Mouse (Mus musculus) brain, embryonic 14.5 days (tissue): Measurements from ENCODE around the gene Lyzl6.

Source experiments
- CTCF ChIP-seq: fragments of 200-500 bp; IDR thresholded peaks from 2 replicates; pipeline ENCODE4 v1.5.1; 2012; ENCODE audit warnings: inconsistent platforms, mild to moderate bottlenecking, moderate library complexity, borderline replicate concordance; ENCODE audit not compliant: insufficient read depth, insufficient read length; ENCODE audit errors: extremely low read depth
- POLR2A ChIP-seq: fragments of 200-500 bp; IDR thresholded peaks from 2 replicates; pipeline ENCODE4 v1.6.1; 2012; ENCODE audit warnings: mild to moderate bottlenecking, inconsistent platforms, borderline replicate concordance; ENCODE audit not compliant: poor library complexity, insufficient read depth, insufficient read length, severe bottlenecking; ENCODE audit errors: extremely low read depth

DNA sequence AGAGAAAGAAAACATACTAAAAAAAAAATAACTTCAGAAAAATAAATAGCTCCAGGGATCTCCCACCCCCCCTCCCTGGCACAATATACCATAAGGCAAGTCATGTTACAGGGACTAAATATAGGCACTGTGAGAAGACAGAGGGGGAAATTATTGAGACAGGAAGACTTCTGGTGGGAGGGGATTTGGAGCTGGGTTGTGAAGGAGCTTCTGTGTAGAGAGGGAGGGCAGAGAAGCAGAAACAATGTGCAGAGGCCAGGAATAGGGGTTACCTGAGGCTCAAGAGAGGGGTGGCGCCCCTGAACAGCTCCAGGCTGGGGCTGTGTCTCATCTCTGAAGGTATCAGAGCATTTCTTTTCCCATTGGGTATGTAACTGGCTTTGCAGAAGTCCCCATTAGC is 27.0 kb upstream of the Lyzl6 start:
- TF ChIP-seq POLR2A, result no peak
- TF ChIP-seq CTCF, result no peak
